Mouse (Mus musculus): ENCODE measurements around the gene Gm7951. TPM values are rescaled to one million over a fixed set of nuclear protein-coding genes. Genes with fewer than 3 reads are reported as not detected.
"Not testable (repeated sequence)": the region's sequence is repeated elsewhere in the genome, so short reads cannot be mapped to it uniquely, and the experiment has no call there.

The Gm7951 gene
- polyA plus RNA-seq (2012; ENCODE audit: insufficient read depth, insufficient read length, missing spikeins): not detected in 2 replicates

DNA sequence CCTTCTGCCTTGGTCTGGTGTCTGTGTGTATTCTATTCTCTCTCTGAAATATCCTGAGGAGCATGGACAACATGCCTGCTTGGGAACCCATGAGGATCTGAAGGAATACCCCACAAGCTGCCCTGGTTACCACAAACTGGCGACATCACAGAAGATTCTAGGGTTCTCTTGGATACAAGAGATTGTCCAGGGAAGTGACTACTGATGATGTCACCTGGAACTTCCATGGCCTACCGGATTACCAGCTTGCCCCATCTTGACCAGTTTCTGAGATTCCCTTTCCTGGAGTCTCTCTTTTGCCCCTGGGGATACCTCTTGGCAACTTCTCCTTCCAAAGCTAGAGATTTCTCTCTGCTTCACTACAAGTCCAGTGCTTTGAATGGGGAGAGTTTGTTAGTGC lies at the start of gene Gm7951:
Gene Gm7951 (minus strand): TSS at position 101 of the 400 bp plus-strand sequence.
- H3K4me3 ChIP-seq (ENCODE audit: insufficient read depth, low read length); H3K4me1 ChIP-seq (ENCODE audit: control insufficient read depth, insufficient read depth, low read length); H3K27ac ChIP-seq (ENCODE audit: insufficient read depth, low read depth, low read length): not testable (repeated sequence)

DNA sequence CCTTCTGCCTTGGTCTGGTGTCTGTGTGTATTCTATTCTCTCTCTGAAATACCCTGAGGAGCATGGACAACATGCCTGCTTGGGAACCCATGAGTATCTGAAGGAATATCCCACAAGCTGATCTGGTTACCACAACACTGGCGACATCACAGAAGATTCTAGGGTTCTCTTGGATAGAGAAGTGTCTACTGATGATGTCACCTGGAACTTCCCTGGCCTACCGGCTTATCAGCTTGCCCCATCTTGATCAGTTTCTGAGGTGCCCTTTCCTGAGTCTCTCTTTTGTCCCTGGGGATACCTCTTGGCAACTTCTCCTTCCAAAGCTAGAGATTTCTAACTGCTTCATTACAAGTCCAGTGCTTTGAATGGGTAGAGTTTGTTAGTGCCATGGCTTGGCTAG lies 45.4 kb upstream of the Gm7951 start, which contains the start of gene Gm17027:
Gene Gm17027 (minus strand): TSS at position 101 of the 400 bp plus-strand sequence.
- not testable (repeated sequence) for H3K27ac ChIP-seq (ENCODE audit: insufficient read depth, low read depth, low read length); H3K4me1 ChIP-seq (ENCODE audit: control insufficient read depth, insufficient read depth, low read length); H3K4me3 ChIP-seq (ENCODE audit: insufficient read depth, low read length)

- H3K4me1 ChIP-seq (ENCODE audit: control insufficient read depth, insufficient read depth, low read length); H3K4me3 ChIP-seq (ENCODE audit: insufficient read depth, low read length); H3K27ac ChIP-seq (ENCODE audit: insufficient read depth, low read depth, low read length): not testable (repeated sequence)
Observed at GRCm38 (mm10) chr14:42134571-42134970, 17.4 kb upstream of the Gm7951 start.

DNA sequence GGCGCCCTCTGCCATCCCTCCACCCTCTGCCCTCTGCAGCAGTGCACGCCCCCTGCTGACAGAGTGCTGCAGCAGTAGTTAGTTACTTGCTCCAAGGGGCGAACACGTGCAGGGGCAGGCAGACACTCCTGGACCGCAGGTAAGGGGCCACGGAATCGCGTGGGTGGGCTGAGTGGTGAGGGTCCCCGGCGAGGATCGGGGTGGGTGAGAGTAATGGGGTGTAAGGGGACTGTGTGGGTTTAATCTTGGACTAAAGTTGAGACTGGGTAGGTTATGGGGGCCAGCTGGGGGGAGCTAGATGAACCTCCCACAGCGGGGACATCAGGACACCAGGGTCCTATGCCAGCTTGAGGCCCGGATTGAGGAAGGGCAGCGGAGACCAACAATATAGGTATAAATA lies 16.6 kb upstream of the Gm7951 start:
- H3K4me1 ChIP-seq (ENCODE audit: control insufficient read depth, insufficient read depth, low read length); H3K27ac ChIP-seq (ENCODE audit: insufficient read depth, low read depth, low read length); H3K4me3 ChIP-seq (ENCODE audit: insufficient read depth, low read length): not testable (repeated sequence)

Other genes with a start within 250 kb of the Gm7951 start
- gene Gm7980, start 210.1 kb downstream of the Gm7951 start, polyA plus RNA-seq (2012; ENCODE audit: insufficient read depth, insufficient read length, missing spikeins): not detected in 2 replicates
- not detected in 2 replicates for gene 1700049E17Rik1, start 192.4 kb downstream of the Gm7951 start, polyA plus RNA-seq (2012; ENCODE audit: insufficient read depth, insufficient read length, missing spikeins)
- gene 1700024B05Rik, start 173.4 kb downstream of the Gm7951 start, polyA plus RNA-seq (2012; ENCODE audit: insufficient read depth, insufficient read length, missing spikeins): not detected in 2 replicates
- gene Gm6401, start 149.4 kb downstream of the Gm7951 start, polyA plus RNA-seq (2012; ENCODE audit: insufficient read depth, insufficient read length, missing spikeins): not detected in 2 replicates
- gene Gm3543, start 134.0 kb downstream of the Gm7951 start, polyA plus RNA-seq (2012; ENCODE audit: insufficient read depth, insufficient read length, missing spikeins): not detected in 2 replicates
- gene Gm17027, start 45.3 kb upstream of the Gm7951 start, polyA plus RNA-seq (2012; ENCODE audit: insufficient read depth, insufficient read length, missing spikeins): not detected in 2 replicates
- gene Gm3573, start 73.4 kb upstream of the Gm7951 start, polyA plus RNA-seq (2012; ENCODE audit: insufficient read depth, insufficient read length, missing spikeins): not detected in 2 replicates
- gene Gm17026, start 142.7 kb upstream of the Gm7951 start, polyA plus RNA-seq (2012; ENCODE audit: insufficient read depth, insufficient read length, missing spikeins): not detected in 2 replicates
- not detected in 2 replicates for gene Gm9611, start 180.0 kb upstream of the Gm7951 start, polyA plus RNA-seq (2012; ENCODE audit: insufficient read depth, insufficient read length, missing spikeins)
- not detected in 2 replicates for gene Gm7995, start 192.8 kb upstream of the Gm7951 start, polyA plus RNA-seq (2012; ENCODE audit: insufficient read depth, insufficient read length, missing spikeins)

All from bone marrow macrophage, adult 2 months (primary cell).